Mouse (Mus musculus): ENCODE data around the gene Nsrp1. TPM values are rescaled to one million over a fixed set of nuclear protein-coding genes. Genes with fewer than 3 reads are reported as not detected.
"Not testable (repeated sequence)": the region's sequence is repeated elsewhere in the genome, so short reads cannot be mapped to it uniquely, and the experiment has no call there.

The Nsrp1 gene
- total RNA-seq (2021), result 1 to 10 TPM; 7.0 to 9.0 TPM

DNA sequence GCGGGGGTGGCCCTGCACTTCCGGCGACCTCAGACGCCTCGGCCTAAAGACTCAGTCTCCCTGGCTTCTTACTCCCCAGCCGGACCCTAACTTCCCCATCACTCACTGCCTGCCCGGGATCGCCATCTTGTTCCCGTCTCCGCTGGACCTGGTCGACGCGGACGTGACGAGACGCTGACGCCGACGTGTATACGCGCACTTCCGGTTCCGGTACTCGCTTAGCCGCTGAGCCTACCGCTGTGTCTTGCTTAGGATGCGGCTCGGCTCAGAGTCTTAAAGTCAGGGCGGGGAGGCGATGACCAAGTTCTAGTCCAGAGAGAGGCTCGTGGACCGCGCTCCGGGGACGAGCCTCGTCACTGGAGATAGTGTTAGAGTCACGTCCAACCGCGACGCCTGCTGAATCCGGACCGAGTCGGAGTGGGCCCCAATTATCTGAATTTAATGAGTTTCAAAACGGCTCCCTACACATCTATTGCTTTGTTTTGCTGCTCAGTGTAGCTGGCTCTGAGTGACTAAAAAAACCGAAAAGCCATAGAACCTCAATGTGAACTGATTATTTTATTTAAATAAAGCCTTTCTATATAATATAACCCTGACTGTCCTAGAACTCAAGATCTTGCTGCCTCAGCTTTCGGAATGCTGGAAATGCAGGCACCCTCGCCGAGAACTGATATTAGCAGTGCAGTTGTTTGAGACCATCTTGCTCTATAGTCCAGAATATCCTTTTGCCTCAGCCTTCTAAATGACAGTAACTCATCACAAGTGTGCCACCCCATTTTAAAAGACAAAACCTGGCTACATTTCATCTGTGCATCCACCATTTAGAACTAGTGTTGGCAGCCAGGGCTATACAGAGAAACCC, at the start of gene Nsrp1:
TSS of gene Nsrp1 (minus strand) at position 163 of the 862 bp plus-strand sequence.
- intact Hi-C loops (cut with DNase I), result loop anchor here (10.0 kb wide), 1 partner anchor 294 kb away; no protein-coding TSS in a partner anchor
- DNase-seq, result peak; percentile 90 to 92

GRCm38 (mm10) chr11:77111141-77111540, 32.9 kb upstream of the Nsrp1 start:
- no peak for DNase-seq
- intact Hi-C loops (cut with DNase I), result no loop called here

GRCm38 (mm10) chr11:77108442-77108841, 30.2 kb upstream of the Nsrp1 start:
- DNase-seq, result no peak
- intact Hi-C loops (cut with DNase I), result loop anchor here (10.0 kb wide), 1 partner anchor 356 kb away; the partner anchor contains the start of gene Coro6

GRCm38 (mm10) chr11:77107872-77108271, 29.6 kb upstream of the Nsrp1 start:
- intact Hi-C loops (cut with DNase I), result loop anchor here (10.0 kb wide), 1 partner anchor 357 kb away; the partner anchor contains the start of gene Coro6
- not testable (repeated sequence) for DNase-seq

DNA sequence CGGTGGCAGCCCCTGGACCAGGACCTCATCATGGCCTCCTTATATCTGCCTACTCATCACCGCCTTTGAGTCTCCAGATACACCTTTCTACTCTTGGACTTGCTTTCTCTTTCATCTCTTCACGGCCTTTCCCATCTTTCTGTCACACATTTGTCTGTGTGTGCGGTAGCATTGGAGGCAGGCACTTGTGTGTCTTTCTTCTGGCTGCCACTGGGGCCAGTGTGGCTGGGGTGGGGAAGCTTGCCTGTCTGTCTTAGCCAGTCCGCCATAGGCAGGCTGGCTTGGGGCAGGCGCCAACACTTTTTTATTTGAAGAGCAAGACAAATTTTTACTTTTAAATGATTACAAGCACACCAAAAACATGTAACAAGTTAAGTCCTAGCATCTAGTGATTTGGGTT, 28.7 kb upstream of the Nsrp1 start:
- intact Hi-C loops (cut with DNase I), result loop anchor here (10.0 kb wide), 1 partner anchor 358 kb away; the partner anchor contains the start of gene Coro6
- DNase-seq, result no peak

DNA sequence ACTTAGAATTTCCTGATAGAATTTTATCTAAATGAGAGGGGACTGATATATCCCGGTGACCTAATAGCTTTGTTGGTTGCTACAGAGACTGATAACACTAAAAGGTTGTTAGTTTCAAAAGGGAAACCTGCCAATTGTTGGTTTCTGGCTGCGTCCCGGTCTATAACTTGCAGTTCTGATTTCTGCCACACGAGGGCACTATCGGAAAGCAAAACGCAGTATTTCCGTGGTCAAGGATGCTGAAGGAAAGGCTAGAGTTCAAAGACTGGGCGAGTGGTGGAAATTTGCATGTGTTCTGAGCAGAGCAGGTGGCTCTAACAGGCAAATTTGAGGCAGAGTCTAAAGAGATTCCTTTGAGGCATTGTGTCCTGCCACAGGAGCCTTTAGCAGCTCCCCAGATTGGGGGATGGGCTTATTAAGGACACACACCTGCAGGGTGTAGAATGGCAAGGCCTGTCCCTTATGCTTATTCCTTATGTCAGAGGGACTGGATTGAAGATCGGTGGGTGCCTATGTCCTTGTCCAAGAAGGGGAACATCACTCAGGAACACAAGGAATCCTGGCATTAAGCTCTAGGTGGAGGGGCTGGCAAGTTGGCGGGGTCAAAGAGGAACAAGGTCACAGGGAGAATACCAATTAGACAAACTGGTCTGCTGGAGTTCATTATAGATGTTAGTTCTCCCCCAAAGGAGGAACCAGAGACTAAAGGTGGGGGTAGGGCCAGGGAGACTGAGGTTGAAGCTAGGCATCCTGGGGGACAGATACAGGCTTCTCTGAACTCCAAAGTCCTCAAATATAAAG, 22.1 kb upstream of the Nsrp1 start:
- intact Hi-C loops (cut with DNase I), result loop anchor here (1.0 to 10.0 kb wide), 3 partner anchors 114 to 364 kb away; partner anchors contain the start of gene Coro6

GRCm38 (mm10) chr11:77098332-77098972, 20.2 kb upstream of the Nsrp1 start:
- intact Hi-C loops (cut with DNase I), result loop anchor here (2.0 kb wide), 1 partner anchor 530 kb away; no protein-coding TSS in a partner anchor
- no peak for DNase-seq

More for the DNA sequence above, 22.1 kb upstream of the Nsrp1 start:
- DNase-seq, result peak; percentile 85 to 91

- no peak for DNase-seq
- intact Hi-C loops (cut with DNase I), result no loop called here
Measured at GRCm38 (mm10) chr11:77096991-77097390, 18.8 kb upstream of the Nsrp1 start.

- intact Hi-C loops (cut with DNase I), result no loop called here
- no peak for DNase-seq
Measured at GRCm38 (mm10) chr11:77096581-77096980, 18.3 kb upstream of the Nsrp1 start.

DNA sequence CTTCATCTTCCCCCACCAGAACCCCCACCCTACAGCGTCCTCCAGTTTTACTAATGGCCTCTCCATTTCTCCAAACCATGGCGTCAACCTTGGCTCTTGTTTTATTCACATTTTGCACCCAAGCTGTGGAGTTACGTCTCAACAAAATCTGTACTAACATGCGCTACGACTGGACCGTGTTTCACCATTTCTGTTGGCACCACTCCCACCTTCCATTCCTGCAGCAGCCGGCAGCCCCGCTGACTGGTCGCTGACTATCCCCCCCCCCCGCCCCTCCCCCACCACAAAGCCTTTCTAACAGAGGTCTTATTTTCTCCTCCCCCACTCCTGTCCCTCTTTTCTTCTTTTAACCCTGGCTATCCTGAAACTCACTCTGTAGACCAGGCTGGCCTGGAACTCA, 17.0 kb upstream of the Nsrp1 start:
- no peak for DNase-seq
- intact Hi-C loops (cut with DNase I), result no loop called here

GRCm38 (mm10) chr11:77094136-77094535, 15.9 kb upstream of the Nsrp1 start:
- DNase-seq, result no peak

DNA sequence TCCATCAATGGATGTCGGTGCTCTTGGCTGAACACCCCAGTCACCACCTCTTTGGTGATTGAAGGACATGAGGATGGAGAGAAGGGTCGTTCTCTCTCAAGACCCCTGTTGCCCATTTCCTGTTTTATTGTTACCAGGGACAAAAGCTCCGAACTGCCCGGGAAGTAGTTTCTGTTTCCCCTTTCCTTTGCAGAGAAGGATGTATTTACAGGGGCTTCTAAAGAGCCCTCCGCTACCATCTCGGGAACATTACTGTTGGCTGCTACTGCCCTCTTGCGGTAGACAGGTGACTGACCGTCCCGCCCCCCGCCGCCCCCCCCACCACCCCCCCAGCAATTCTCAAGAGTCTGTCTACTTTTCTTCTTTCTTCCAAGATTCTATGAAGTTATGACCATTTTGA, 15.0 kb upstream of the Nsrp1 start:
- intact Hi-C loops (cut with DNase I), result loop anchor here (1.0 to 5.0 kb wide), 3 partner anchors 96 to 416 kb away; partner anchors contain the start of gene Trarg1
- DNase-seq, result peak; percentile 57 to 60

More at GRCm38 (mm10) chr11:77094136-77094535, 15.9 kb upstream of the Nsrp1 start:
- intact Hi-C loops (cut with DNase I), result loop anchor here (5.0 kb wide), 2 partner anchors 307 to 417 kb away; partner anchors contain the start of gene Trarg1

GRCm38 (mm10) chr11:77089162-77089561, 10.9 kb upstream of the Nsrp1 start:
- no peak for DNase-seq
- intact Hi-C loops (cut with DNase I), result no loop called here

- DNase-seq, result no peak
- intact Hi-C loops (cut with DNase I), result no loop called here
Measured at GRCm38 (mm10) chr11:77087004-77087403, 8.8 kb upstream of the Nsrp1 start.

DNA sequence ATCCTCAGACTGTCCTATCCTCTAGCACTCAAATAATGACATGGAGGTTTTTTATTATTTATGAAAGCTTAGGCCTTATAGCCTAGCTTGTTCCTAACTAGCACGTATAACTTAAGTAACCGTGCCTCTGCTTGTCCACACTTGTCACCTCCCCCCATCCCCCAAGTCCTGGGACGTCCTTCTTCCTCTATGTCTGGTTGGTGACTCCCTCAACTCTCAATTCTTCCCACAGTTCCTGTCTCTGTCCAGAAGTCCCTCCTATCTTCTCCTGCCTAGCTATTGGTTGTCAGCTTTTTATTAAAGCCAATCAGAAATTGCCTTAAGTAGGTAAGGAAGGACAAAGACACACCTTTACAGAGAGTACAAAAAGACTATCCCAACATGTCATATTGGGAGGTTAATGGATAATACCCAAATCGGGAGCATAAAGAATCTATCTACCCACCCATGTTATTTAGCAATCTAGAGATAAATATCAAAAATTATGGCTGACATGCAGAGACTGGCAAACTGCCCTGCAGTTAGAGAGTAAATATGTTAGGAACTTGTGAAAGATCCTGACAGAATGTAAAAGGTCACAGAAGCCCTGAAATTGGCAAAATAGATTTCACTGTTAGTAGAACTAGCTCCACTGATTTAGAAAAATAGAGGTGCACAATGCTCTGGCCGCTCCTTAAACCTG, 5.9 kb upstream of the Nsrp1 start:
- intact Hi-C loops (cut with DNase I), result no loop called here
- DNase-seq, result no peak

DNA sequence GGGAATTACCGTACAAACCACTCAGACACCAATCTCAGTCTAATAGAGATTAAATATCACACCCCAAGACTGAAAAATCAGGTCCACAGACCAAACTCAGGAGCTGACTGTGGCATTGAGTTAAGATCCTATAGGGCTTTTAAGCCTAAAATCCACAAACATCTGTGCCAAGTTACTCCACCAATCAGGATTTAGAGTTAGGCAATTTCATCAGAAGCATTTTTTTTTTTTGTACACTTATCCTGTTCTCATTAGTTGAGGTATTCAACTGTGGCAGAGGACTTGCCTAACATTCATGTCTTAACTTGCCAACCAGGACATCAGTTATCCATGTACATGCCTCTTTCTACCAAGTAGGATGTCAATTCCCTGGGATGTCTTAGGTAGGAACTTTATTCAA, 1.1 kb upstream of the Nsrp1 start:
- intact Hi-C loops (cut with DNase I), result loop anchor here (10.0 kb wide), 1 partner anchor 295 kb away; no protein-coding TSS in a partner anchor
- DNase-seq, result no peak

GRCm38 (mm10) chr11:77077792-77078191, 443 bp downstream of the Nsrp1 start:
- intact Hi-C loops (cut with DNase I), result loop anchor here (10.0 kb wide), 1 partner anchor 293 kb away; no protein-coding TSS in a partner anchor
- DNase-seq, result no peak

DNA sequence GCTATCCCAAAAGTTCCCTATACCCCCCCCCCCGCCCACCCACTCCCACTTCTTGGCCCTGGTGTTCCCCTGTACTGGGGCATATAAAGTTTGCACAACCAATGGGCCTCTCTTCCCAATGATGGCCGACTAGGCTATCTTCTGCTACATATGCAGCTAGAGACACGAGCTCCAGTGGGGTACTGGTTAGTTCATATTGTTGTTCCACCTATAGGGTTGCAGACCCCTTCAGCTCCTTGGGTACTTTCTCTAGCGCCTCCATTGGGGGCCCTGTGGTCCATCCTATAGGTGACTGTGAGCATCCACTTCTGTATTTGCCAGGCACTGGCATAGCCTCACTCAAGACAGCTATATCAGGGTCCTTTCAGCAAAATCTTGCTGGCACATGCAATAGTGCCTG, 904 bp downstream of the Nsrp1 start:
- DNase-seq, result not testable (repeated sequence)
- intact Hi-C loops (cut with DNase I), result loop anchor here (10.0 kb wide), 1 partner anchor 293 kb away; no protein-coding TSS in a partner anchor

GRCm38 (mm10) chr11:77070721-77071120, 7.5 kb downstream of the Nsrp1 start:
- peak; percentile 11 to 12 for DNase-seq
- intact Hi-C loops (cut with DNase I), result loop anchor here (5.0 to 10.0 kb wide), 2 partner anchors 73 to 286 kb away; partner anchors contain the start of gene Slc6a4

All from heart, postnatal 36 days (tissue).